Mouse (Mus musculus) gastrocnemius, postnatal 25 days (tissue): ENCODE measurements around the gene Ect2. TPM values are rescaled to one million over a fixed set of nuclear protein-coding genes. Genes with fewer than 3 reads are reported as not detected.

ENCODE experiments used
- DNase-seq: peaks from one replicate; pipeline ENCODE4 v3.0.0; 2022
- total RNA-seq, 2 experiments: library from RNA; stranded (reverse); gene quantifications; 1 replicate in 1 of 2; 2 replicates in 1 of 2; pipeline ENCODE4 v1.2.3; 2021

The Ect2 gene
- total RNA-seq, 2 experiments from 2014 or later = 0.88 to 0.95 TPM

DNA sequence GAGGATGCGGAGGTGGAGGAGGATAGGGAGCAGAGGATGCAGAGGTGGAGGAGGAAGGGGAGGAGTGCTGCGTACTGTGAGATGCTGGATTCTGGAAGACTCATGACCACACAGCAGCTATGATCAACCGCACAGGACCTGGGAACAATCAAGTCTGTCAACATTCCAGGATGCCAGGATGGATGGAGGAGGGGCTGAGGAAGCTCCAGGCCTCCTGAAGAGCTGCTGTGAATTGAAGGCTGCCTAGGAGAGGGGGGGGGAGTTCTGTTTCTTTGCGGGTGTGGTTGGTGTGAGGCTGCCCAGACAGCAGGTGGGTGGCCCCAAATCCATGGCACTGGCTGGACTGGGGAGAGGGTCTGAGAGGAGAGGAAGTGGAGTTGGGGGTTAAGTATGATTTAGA is 5.2 kb upstream of the Ect2 start:
- DNase-seq = no peak

- no peak for DNase-seq
These were observed 2.9 kb upstream of the Ect2 start for GRCm38 (mm10) chr3:27156594-27156949.

- no peak for DNase-seq
These were observed 2.3 kb upstream of the Ect2 start for GRCm38 (mm10) chr3:27155856-27156593.

GRCm38 (mm10) chr3:27155051-27155855 is 1.6 kb upstream of the Ect2 start:
- DNase-seq = no peak

DNA sequence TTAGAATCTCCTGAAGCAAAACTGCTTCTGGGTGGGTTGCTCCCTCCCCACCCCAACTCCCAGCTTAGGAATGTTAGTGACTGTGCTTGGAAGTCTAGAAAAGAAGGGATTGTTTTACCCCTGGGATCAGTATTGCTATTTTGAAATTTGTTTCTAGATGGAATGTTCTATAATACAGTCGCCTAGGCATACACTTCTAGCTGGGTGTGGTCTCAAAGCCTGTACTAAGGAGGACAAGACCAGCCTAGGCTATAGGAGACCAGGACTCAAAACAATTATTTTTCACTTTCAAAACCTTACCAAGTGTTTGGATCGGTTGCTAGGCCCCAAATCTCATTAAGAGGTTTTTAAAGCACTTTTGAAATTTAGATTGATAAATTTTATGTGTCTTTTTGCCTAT is 602 bp upstream of the Ect2 start:
- DNase-seq = no peak

GRCm38 (mm10) chr3:27153191-27153671 is 447 bp downstream of the Ect2 start:
- no peak for DNase-seq

DNA sequence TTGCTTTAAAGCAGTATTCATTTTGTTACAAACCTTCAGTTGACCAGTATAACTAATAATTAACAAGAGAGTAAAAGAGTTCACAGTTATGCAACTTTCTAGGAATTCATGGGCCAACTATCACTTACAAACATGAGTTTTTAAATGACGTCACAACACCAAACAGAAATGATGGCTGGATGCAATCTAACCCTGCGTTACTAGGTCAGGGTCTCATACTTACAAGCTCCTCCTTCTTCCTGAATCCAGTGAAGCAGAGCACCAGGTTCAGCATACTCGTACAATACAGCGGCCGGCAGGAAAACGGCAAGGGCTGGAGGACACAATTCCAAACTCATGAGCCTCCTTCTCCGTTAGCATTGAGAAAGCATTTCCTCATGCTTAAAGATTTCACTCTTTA is 7.9 kb downstream of the Ect2 start:
- DNase-seq = no peak

DNA sequence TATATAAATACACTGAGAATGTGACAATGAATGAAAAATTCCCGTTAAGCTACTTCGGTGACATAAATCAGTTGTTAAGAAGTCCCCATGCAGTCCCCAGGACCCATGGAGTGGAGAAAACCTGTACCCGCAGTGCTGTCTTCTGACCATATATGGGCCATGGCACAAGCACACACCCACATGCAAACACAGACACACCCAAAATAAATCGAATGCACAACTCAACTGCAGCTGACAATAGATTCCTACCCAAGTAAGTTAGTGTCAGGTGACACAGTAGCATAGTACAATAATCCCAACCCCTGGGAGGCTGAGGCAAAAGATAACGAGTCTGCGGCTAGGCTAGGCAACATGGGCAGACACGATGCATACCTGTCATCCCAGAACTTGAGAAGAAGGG is 10.1 kb downstream of the Ect2 start:
- DNase-seq = no peak

- DNase-seq = no peak
These were observed 13.6 kb downstream of the Ect2 start for GRCm38 (mm10) chr3:27140101-27140500.

GRCm38 (mm10) chr3:27121864-27122450 is 31.7 kb downstream of the Ect2 start:
- DNase-seq = no peak

GRCm38 (mm10) chr3:27120932-27121331 is 32.7 kb downstream of the Ect2 start:
- DNase-seq = no peak

- no peak for DNase-seq
These were observed 35.5 kb downstream of the Ect2 start for GRCm38 (mm10) chr3:27118227-27118626.

GRCm38 (mm10) chr3:27110860-27111259 is 42.8 kb downstream of the Ect2 start:
- no peak for DNase-seq

DNA sequence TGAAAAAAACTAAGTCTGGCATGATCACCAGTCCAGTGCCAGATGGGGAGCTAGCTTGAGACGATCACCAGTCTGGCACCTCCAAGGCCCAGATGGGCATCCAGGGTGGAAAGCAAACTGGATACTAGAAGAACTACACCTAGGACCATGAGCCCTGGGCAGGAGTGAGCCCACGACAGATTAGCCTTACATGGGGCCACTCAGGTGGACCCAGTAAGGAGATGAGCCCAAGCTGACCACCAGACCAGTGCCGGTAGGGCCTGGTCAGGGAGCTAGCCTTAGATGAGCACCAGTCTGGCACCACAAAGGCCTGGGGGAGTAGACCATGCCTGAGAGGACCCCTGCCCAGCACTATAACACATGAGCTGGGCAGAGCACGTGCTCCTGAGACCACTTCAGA is 44.6 kb downstream of the Ect2 start:
- no peak for DNase-seq

DNA sequence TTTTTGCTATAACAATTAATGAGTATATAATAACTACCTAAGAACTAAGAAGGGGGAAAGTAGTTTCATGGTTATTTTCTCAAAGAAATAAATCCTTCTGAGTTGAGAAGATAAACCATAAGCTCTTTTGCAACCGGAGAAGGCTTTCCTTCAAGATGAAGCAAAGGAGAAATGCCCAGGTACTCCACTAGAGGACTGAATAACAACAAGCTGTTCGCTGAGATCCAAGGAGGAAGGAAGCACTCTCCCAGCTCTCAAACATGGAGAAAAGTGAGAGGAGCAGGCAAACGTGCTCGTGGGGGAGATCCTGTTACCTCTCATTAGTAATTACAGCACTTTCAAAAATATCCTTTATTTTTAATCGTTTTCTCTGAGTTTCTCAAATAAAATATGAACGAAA is 46.5 kb downstream of the Ect2 start:
- no peak for DNase-seq

GRCm38 (mm10) chr3:27102965-27103364 is 50.7 kb downstream of the Ect2 start:
- DNase-seq = no peak

- no peak for DNase-seq
These were observed 55.0 kb downstream of the Ect2 start for GRCm38 (mm10) chr3:27098633-27099032.

GRCm38 (mm10) chr3:27086221-27086620 is 67.5 kb downstream of the Ect2 start:
- DNase-seq = no peak

GRCm38 (mm10) chr3:27081229-27082060 is 72.2 kb downstream of the Ect2 start:
- no peak for DNase-seq

DNA sequence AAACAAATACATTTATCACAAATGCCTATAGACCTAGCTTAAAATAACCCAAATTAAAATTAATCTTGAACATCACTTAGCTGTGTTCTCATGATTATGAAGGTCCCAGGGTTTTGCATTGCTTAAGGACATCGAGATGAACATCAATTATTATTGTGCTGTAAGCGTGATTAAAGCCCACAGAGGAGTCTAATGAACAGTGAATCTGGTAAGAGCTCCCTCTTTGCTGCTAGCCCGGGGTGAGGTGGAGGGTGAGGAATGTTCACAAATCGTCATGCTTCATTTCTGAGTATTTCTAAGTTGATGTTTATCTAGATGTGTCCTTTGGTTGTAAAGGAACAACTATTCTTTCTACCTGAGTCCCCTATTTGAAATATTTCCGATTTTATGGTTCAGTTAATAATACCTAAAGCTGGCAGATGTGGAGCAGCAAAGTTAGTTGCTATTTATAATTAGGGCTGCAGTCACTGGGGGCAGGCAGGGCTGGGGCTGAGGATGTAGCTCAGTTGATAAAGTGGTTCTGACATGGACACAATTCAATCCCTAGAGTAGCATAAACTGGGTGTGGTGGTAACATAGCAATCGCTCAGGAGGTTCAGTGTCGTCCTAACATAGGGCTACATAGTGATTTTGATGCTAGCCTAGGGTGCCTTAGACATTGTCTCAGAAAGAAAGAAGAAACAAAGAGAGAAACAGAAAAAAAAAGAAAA is 73.5 kb downstream of the Ect2 start:
- DNase-seq = no peak

DNA sequence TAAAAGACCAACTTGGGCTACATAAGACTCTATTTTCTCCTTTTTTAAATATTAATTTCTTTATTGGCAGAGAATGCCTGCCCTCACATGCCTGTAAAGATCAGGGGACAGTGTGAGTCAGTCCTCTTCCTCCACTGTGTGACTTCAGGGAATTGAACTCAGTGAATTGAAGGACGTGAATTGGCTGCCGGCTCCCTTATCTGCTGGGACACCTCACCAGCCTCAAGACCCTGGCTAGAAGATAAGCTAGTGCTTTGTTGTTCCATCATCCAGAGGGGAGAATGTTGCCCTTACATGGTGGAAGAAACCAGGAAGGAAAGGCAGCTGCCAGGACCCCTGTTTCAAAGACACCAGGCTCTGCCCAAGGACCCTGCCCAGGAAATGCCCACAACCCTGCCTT is 79.8 kb downstream of the Ect2 start:
- DNase-seq = no peak

GRCm38 (mm10) chr3:27071706-27072105 is 82.0 kb downstream of the Ect2 start:
- peak; percentile 27 for DNase-seq
